Mouse (Mus musculus) liver, adult 2 months (tissue): ENCODE results near the gene Nmur1. TPM values are rescaled to one million over a fixed set of nuclear protein-coding genes. Genes with fewer than 3 reads are reported as not detected.
A peak's percentile ranks its signal among the peaks of the same experiment; 100 is the strongest.

Experiments used
- DNase-seq: peaks from one replicate; pipeline ENCODE4 v3.0.0-alpha.2; 2011; ENCODE audit warnings: low read depth, low spot score; ENCODE audit errors: extremely low read depth
- H3K27ac ChIP-seq: fragments of 200-500 bp; replicated peaks from 2 replicates; pipeline ENCODE4 v1.5.1; 2012; ENCODE audit warnings: low read depth, mild to moderate bottlenecking, control low read depth, inconsistent platforms, low read length; ENCODE audit not compliant: insufficient read depth
- H3K27me3 ChIP-seq: fragments of 200-500 bp; 2 replicates; pipeline ENCODE4 v1.6.1; 2012; ENCODE audit warnings: mild to moderate bottlenecking, moderate library complexity, low read length, inconsistent platforms; ENCODE audit not compliant: control insufficient read depth, insufficient read depth
- H3K36me3 ChIP-seq: fragments of 200-500 bp; 2 replicates; pipeline ENCODE4 v1.6.1; 2012; ENCODE audit warnings: low read length, inconsistent platforms; ENCODE audit not compliant: control insufficient read depth, insufficient read depth
- H3K4me1 ChIP-seq: fragments of 200-500 bp; 2 replicates; pipeline ENCODE4 v1.6.1; 2011; ENCODE audit warnings: low read length; ENCODE audit not compliant: control insufficient read depth, insufficient read depth
- H3K4me3 ChIP-seq: fragments of 200-500 bp; 2 replicates; pipeline ENCODE4 v1.5.1; 2011; ENCODE audit warnings: low read depth, mild to moderate bottlenecking, control low read depth, low read length, moderate library complexity; ENCODE audit not compliant: insufficient read depth
- H3K79me2 ChIP-seq: fragments of 200-500 bp; 2 replicates; pipeline ENCODE4 v1.6.1; 2012; ENCODE audit warnings: inconsistent platforms, mild to moderate bottlenecking, low read length, moderate library complexity; ENCODE audit not compliant: control insufficient read depth, insufficient read depth
- H3K9ac ChIP-seq: fragments of 200-500 bp; 2 replicates; pipeline ENCODE4 v1.6.1; 2012; ENCODE audit warnings: low read depth, mild to moderate bottlenecking, control low read depth, inconsistent platforms, low read length
- CTCF ChIP-seq: fragments of 200-500 bp; IDR thresholded peaks from 2 replicates; pipeline ENCODE4 v1.5.1; 2011; ENCODE audit warnings: low read depth, low read length, control low read depth
- POLR2A ChIP-seq: fragments of 200-500 bp; IDR thresholded peaks from 2 replicates; pipeline ENCODE4 v1.6.1; 2011; ENCODE audit warnings: low read length, control low read depth; ENCODE audit not compliant: insufficient read depth; ENCODE audit errors: extremely low read depth
- WGBS: fragments of 180-500 bp; shearing (Covaris S2); methylation state at CpG from one replicate; pipeline ENCODE4 v1.1.7; 2018; 5-methylcytosine and 5-hydroxymethylcytosine counted together
- polyA plus RNA-seq: library from polyadenylated mRNA; depleted of rRNA; stranded (reverse); fragments of >200 nt; gene quantifications from 2 replicates; pipeline ENCODE4 v1.2.3, GENCODE M21; 2012
- total RNA-seq: library from RNA; depleted of rRNA; stranded (reverse); fragments of >200 nt; gene quantifications from 2 replicates; pipeline ENCODE4 v1.2.3, GENCODE M21; 2014

Nmur1 gene
- total and polyA plus RNA-seq, 2 experiments = not detected

DNA sequence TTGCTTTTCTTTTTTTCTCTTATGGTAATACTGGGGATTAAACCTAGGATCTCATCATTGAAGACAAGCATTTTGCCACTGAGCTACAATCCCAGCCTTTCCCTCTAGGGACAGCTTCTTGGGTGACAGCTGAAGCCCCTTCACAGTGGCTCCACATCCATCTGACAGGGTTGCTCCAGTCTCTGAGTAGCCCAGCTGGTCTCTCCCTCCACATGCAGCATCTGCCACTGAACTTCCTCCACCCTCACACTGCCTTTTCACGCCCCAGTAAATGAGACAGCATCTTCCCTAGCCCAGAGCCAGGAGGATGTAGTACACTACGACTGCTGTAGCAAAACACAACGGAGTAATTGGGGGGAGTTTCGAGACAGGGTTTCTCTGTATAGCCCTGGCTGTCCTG lies 57.9 kb downstream of the Nmur1 start:
- WGBS = 89% methylated on average over 4 of the region's 4 CpGs
- no peaks in the 10 kb centered on the region for H3K36me3 ChIP-seq
- no peak for DNase-seq
- no peak overlapping the region for H3K9ac ChIP-seq
- no peaks in the 10 kb centered on the region for H3K27me3 ChIP-seq
- no peak overlapping the region for H3K27ac ChIP-seq
- H3K4me1 ChIP-seq = no peaks in the 10 kb centered on the region
- no peak overlapping the region for H3K4me3 ChIP-seq
- TF ChIP-seq CTCF (no peak), POLR2A (no peak)
- H3K79me2 ChIP-seq = no peaks in the 10 kb centered on the region

GRCm38 (mm10) chr1:86363671-86364070 lies 62.4 kb downstream of the Nmur1 start:
- Histone ChIP-seq H3K27ac (no peak overlapping the region), H3K36me3 (no peaks in the 10 kb centered on the region), H3K4me1 (peaks cover 8% of the 10 kb centered on the region; the same call in 1 of the 2 replicates), H3K4me3 (no peak overlapping the region), H3K27me3 (no peaks in the 10 kb centered on the region), H3K9ac (no peak overlapping the region), H3K79me2 (peaks cover under 1% of the 10 kb centered on the region; the same call in 1 of the 2 replicates)
- TF ChIP-seq CTCF (0 out of 2 replicates have a peak, but pooled peaks have one; percentile 0), POLR2A (no peak)
- WGBS = 48% methylated on average over 6 of the region's 6 CpGs
- no peak for DNase-seq

DNA sequence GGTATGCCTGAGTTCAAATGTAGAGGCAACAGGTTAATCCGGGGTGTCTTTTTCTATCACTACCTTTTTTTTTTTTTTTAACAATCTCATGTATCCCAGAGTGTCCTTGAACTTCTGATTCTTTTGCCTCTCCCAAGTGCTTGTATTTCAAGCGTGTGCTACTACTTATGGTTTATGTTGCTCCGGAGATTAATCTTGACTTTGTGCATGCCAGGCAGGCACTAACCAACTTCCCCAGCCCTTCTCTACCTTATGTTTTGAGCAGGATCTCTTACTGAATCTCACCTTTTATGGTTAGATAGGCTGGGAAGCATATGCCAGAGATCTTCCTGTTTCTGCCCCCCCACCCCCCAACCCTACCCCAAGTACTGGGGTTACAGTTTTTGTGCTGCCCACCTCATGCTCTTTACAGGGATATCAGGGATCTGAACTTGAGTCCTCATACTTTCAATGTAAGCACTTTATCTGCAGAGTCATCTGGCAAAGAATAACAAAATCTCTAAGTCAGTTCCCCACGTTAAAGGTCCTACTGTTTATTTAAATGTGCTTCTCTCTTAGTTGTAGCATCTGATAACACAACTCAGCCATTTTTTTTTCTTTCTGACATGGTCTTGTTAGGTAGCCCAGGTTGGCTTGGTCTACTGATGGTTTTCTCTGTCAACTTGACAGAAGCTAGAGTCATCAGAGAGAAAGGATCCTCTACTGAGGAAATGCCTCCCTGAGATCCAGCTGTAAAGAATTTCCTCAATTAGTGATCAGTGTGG lies 64.0 kb downstream of the Nmur1 start:
- Histone ChIP-seq H3K9ac (no peak overlapping the region), H3K4me1 (peaks cover 10% of the 10 kb centered on the region), H3K79me2 (peaks cover 4% of the 10 kb centered on the region; the same call in 1 of the 2 replicates), H3K36me3 (peaks cover 5% of the 10 kb centered on the region), H3K27ac (no peak overlapping the region), H3K27me3 (no peaks in the 10 kb centered on the region), H3K4me3 (no peak overlapping the region)
- 89% methylated on average over 4 of the region's 4 CpGs for WGBS
- TF ChIP-seq CTCF (no peak), POLR2A (no peak)
- no peak for DNase-seq

GRCm38 (mm10) chr1:86360441-86360840 lies 65.6 kb downstream of the Nmur1 start:
- Histone ChIP-seq H3K36me3 (peaks cover 19% of the 10 kb centered on the region), H3K27ac (no peak overlapping the region), H3K9ac (no peak overlapping the region; the same call in 1 of the 2 replicates), H3K79me2 (peaks cover 4% of the 10 kb centered on the region; the same call in 1 of the 2 replicates), H3K4me1 (peaks cover 10% of the 10 kb centered on the region), H3K27me3 (no peaks in the 10 kb centered on the region), H3K4me3 (no peak overlapping the region)
- 38% methylated on average over 12 of the region's 12 CpGs for WGBS
- DNase-seq = no peak
- TF ChIP-seq POLR2A (no peak), CTCF (no peak)

GRCm38 (mm10) chr1:86359798-86360179 lies 66.2 kb downstream of the Nmur1 start:
- Histone ChIP-seq H3K79me2 (peaks cover 4% of the 10 kb centered on the region; the same call in 1 of the 2 replicates), H3K4me3 (peak overlapping the region; percentile 74), H3K36me3 (peaks cover 26% of the 10 kb centered on the region), H3K9ac (peak overlapping the region; percentile 77), H3K27ac (no peak overlapping the region), H3K27me3 (no peaks in the 10 kb centered on the region), H3K4me1 (peaks cover 10% of the 10 kb centered on the region)
- WGBS = under 1% methylated on average over 26 of the region's 26 CpGs
- DNase-seq = no peak
- TF ChIP-seq POLR2A = no peak
